Mouse (Mus musculus) activated CD4-positive, CD25-positive, alpha-beta regulatory T cell, adult 4 months (primary cell): ENCODE measurements around the gene Mb21d2. TPM values are rescaled to one million over a fixed set of nuclear protein-coding genes. Genes with fewer than 3 reads are reported as not detected.

Experiments
- ATAC-seq: one replicate; pipeline ENCODE4 v1.8.0; 2017
- polyA plus RNA-seq, 2 experiments: library from polyadenylated mRNA; unstranded; fragments of 100-300 nt; shearing (Covaris generic); gene quantifications; one replicate each; pipeline ENCODE4 v1.2.1; 2017

The Mb21d2 gene
- polyA plus RNA-seq, 2 experiments from 2014 or later: not detected

GRCm38 (mm10) chr16:28899161-28899540 is 30.3 kb downstream of the Mb21d2 start:
- ATAC-seq: no peak

DNA sequence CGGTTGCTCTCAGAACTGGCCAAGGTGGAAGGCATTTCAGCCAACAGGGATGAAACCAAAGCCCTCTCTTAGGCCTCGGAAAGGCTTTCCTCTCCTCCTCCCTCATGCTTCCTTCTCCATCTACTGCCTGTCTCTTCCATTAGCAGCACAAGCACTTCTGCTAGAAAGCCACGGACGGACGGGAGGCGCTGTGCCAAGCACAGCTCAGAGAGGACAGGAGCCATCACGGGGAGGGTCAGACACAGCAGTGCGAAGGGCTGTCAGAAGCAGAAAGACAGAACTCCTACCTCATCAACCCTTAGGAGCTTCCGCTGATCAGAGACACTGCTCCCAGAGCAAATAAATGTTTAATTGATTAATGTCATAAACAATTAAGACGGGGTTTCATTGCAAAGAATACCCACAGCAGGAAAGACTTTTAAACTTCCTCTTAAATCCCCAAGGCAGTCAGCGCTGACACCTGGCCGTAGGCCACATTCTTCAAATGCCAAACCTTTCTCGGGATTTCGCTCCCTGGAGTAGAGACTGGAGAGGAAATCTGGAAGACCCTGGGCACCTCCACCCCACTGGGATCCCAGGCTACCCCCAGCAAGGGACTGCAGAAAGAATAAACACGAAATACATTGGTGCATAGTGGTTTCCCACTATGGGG is 30.8 kb downstream of the Mb21d2 start:
- no peak for ATAC-seq

DNA sequence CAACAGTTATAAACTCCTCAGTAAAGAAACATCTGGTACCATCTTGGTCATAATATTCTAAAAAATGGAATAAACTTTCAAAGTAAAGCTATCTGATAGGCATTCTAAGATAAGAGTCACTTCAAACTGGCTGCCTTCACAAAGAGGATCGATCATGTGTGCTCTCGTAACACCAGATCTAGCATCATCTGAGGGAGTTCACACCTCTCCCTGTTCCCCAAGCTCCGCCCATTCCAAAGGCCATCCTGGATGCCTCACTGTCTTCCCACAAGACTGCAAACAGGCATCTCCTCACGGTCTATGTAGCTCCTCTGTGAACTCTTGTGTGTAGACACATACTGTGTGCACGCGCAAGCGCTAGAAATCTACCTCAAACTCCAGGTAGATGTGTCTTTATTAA is 32.9 kb downstream of the Mb21d2 start:
- no peak for ATAC-seq

DNA sequence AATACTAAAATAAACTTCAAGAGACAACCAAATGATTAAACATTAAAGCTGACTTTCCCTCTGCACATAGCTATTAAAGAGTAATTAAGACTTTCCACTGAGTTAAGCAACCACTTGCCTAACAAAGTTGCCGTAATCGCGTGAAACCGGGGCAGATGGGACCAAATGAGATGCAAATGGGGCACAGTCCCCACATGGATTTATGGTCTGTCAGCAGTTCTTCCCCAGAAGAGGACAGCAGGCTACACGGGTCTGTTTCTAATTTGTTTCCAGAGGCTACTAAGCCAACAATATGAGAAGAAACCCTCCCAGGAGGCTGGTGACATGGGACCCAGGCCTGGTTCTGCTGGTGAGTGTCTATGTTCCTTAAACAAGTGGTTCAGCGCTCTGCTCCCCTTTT is 34.6 kb downstream of the Mb21d2 start:
- no peak for ATAC-seq

DNA sequence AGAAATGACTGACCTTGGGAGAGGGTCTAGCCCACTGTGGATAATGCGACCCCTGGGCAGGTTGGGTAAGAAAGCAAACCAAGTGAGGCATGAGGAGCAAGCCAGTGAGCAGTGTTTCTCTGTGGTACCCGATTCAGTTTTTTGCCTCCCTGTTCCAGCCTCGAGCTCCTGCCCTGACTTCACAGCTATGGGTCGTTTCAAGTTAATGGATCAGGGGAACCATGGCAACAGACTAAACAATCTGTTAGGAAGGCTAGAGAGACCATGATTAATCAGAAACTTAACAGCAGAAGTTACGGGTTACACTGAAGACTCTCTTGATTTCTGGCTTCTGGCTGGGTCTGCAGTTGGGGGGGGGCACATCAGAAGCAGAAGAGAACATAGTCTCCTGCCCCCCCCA is 36.2 kb downstream of the Mb21d2 start:
- no peak for ATAC-seq

GRCm38 (mm10) chr16:28886201-28886745 is 43.2 kb downstream of the Mb21d2 start:
- ATAC-seq: no peak

- ATAC-seq: no peak
Measured at GRCm38 (mm10) chr16:28885474-28885873, 44.0 kb downstream of the Mb21d2 start.

DNA sequence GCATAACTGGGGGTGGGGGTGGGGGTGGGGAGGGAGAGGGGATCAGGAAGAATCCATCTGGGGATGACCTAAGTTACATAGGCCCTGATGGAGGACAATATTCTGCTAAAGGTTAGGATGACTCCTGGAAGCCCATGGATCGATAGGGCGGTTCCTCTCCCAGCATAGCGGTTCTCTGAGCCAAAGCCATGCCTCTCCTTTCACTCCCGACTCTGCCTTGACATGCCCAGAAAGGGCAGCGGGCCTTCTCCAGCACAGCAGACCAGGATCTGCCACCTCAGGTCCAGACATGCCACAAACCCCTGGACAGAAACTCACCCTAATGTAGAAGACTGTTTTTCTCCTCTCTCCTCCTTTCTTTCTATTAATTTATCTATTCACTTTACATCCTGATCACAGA is 44.8 kb downstream of the Mb21d2 start:
- no peak for ATAC-seq

- no peak for ATAC-seq
Measured at GRCm38 (mm10) chr16:28883649-28884048, 45.8 kb downstream of the Mb21d2 start.

DNA sequence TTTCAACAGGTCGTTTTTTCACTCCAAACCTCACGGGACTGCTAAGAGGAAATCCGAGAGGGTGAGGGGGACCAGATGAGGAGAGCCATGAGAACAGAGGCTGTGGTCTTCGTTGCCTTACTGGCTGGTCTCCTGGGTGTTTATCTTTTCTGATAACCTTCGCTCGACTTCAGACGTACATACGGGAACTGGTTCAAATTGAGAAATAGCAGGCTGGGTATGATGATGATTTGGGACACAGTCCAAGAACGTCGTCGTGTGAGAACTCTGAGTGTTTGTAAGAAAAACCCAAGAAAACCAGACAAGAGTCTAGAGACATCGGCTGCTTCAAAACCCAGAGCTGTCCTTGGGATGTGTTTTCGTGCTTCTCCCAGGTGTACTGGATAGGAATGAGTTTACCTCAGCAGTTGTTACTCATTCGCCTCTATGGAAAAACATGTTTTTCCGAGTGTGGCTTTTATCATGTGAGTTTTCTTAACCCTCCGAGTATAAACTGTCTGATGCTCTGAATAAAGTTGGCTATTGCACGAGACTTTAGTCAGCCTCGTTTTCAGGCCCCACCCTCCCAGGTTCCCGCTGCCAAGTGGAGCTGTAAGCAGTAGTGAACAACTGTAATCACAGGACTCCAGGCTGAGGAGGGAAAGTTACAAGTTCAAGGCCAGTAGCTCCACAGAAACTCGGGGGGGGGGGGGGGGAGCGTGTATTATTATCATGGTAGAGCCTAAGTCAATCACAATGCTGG is 46.6 kb downstream of the Mb21d2 start:
- no peak for ATAC-seq

DNA sequence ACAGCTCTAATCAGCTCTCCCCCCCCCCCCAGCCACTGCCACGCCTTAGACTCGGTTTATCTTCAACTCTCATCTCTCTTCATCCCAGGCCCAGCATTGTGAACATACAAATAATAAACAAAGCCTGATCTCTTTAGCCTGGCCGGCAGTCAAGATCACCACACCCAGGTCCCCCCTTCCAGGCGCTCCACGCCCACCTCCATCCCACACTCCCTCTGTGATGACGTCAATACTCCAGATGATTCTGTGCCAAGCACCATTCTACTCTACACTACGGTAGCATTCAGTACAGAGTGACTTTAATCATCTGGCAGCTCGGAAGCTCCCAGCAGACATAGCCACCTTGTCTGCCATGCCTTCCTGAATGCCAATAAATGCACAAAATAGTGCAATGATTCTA is 47.7 kb downstream of the Mb21d2 start:
- ATAC-seq: no peak

- ATAC-seq: no peak
Measured at GRCm38 (mm10) chr16:28880756-28881155, 48.7 kb downstream of the Mb21d2 start.

DNA sequence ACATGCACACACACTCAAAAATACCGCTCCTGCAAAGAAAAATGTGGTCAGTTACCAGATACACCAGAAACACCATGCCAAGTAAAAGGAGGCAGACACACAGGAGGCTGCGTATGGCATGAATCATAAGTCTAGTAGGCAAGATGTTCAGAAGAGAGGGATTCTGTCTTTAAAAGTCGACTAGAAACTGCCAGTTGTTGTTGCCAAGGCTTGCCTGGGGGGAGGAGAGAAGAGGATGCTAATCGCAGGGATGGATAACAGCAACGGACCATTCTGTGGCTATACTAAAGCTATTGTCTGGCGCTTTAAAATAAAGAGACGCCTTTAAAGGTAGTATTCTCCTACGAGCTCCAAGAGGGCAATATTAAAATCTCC is 49.2 kb downstream of the Mb21d2 start:
- no peak for ATAC-seq

DNA sequence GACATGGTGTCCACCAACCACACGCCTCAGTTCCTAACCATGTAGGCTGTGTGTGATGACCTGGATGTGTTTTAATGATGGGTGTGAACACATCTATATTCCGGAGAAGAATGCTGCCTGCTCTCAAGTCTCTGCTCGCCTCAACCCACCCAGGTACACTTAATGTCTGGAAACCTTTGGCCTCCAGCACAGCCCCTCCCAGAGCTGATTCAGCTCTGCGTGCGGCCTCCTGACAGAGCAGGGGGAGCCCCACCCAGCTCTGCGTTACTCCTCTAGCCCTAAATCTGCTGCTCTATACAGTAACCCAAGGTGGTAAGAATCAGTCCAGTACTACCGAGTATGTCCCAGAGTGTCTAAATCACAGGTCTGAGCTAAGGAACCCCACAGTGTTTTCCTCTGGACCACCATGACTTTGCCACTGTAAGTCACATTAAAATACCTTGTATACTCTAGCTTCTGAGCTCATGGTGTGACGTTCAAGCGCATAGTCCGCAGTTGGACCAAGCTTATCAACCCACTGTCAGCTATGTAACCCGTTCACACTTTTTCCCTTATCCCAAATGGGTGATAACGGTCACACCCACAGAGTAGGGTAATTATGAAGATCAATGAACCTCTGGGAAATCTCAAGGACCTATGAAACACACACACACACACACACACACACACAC is 49.7 kb downstream of the Mb21d2 start:
- ATAC-seq: no peak

DNA sequence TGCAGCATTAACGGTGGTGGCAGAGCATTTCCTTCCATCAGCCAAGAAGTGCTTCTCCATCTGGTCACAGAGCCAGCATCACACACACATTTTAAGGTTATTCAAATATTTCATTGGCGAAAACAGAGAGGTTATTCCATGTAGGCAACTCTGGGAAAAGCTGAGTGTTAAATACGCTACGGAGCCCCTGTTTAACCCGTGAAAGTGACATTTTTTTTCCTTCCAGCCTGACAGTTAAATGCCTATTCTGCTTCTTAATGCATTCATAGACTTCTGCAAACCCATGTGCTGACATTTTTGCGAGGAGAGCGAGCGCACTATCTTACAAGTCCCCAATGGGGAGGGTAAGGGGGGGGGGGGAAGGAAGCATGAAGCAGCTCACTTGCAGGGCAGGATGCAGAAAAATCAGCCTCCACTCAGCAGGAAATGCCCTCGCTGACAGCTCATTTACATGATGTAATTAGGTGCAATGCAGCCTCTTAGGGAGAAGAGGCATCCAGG is 52.3 kb downstream of the Mb21d2 start:
- no peak for ATAC-seq

- no peak for ATAC-seq
Measured at GRCm38 (mm10) chr16:28873404-28873895, 56.0 kb downstream of the Mb21d2 start.

DNA sequence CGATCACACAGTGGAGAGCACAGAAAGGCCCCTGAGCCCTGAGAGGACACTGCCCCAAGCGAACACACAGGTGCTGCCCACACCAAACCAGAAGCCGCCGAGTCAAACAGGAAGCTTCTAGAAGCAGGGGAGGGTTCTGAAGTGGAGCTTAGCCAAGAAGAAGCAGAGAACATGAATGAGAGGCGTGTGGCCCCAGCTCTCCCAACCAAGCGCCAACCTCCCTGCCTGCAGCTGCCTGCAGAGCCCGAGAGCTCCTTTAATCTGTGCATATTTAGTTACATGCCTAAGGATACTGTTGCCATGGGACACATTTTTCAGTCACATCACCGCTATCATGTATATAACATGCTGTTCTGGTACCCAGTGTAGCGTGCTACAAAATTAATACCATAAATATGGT is 58.6 kb downstream of the Mb21d2 start:
- ATAC-seq: no peak

- ATAC-seq: no peak
Measured at GRCm38 (mm10) chr16:28870456-28870855, 59.0 kb downstream of the Mb21d2 start.

GRCm38 (mm10) chr16:28868864-28869263 is 60.6 kb downstream of the Mb21d2 start:
- ATAC-seq: no peak

- no peak for ATAC-seq
Measured at GRCm38 (mm10) chr16:28866584-28867295, 62.7 kb downstream of the Mb21d2 start.

GRCm38 (mm10) chr16:28863616-28864015 is 65.9 kb downstream of the Mb21d2 start:
- ATAC-seq: no peak

- ATAC-seq: no peak
Measured at GRCm38 (mm10) chr16:28862093-28862492, 67.4 kb downstream of the Mb21d2 start.

DNA sequence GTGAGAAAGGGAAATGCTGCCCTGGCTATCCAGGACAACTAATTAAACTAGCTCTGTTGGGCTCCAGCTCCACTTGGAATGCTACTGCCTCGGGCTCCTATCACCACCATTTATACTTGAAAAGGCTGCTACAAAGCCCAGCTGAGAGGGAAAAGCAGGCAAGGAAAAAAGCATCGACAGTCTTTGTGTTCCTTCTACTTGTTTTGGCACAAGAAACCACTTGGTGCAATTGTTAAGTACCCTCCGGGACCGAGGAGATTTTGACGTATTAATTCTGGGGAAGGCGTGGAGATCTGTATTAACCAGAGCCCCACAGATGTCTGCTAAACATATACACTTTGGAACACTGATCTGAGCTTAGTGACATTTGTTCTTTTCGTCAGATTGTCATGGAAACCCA is 69.8 kb downstream of the Mb21d2 start:
- ATAC-seq: no peak
